ENCODE assay signal across 18 mouse cellular contexts in genomic region chr11:62986578-62986977, GRCm38 (mm10). TPM values are rescaled to one million over a fixed set of nuclear protein-coding genes. Genes with fewer than 3 reads are reported as not detected.
"Had no signal": no experiment of that assay in that cellular context is flagged by ENCODE, and none has a peak within 500 bp of the region (broad histone marks: within the 10 kb centered on the region; RNA-seq: fewer than 3 reads in every experiment).

No protein-coding gene starts in this region.

- H3K9ac ChIP-seq: limb, embryonic 13.5 days; liver, embryonic 14.5 days; midbrain, embryonic 12.5 days had no signal

- H3K27ac ChIP-seq: layer of hippocampus, adult 2 months; limb, embryonic 13.5 days; liver, embryonic 14.5 days; midbrain, embryonic 12.5 days had no signal

- H3K4me3 ChIP-seq: layer of hippocampus, adult 2 months; limb, embryonic 13.5 days; midbrain, embryonic 12.5 days had no signal

- H3K9me3 ChIP-seq: limb, embryonic 13.5 days; midbrain, embryonic 12.5 days had no signal

- H3K36me3 ChIP-seq: limb, embryonic 13.5 days; midbrain, embryonic 12.5 days had no signal

- H3K27me3 ChIP-seq: limb, embryonic 13.5 days had no signal

- H3K4me2 ChIP-seq: limb, embryonic 13.5 days; midbrain, embryonic 12.5 days had no signal

- DNase-seq: kidney, adult 9 months; kidney, postnatal 10 days; kidney, postnatal 4 days; left cerebral cortex, postnatal 4 days; lung, adult 18-20 months; right cerebral cortex, postnatal 4 days; spleen, adult 18-20 months; thymus, postnatal 36 days had no signal

- ATAC-seq: intestine, postnatal 0 days; midbrain, embryonic 16.5 days had no signal

RNA-seq across cellular contexts. Expression of gene Cdrt4, which starts 35.6 kb away (rescaled TPM):
- polyA plus RNA-seq: intestine, postnatal 0 days; liver, adult 2 months; liver, embryonic 14.5 days; midbrain, embryonic 12.5 days; midbrain, embryonic 16.5 days; neural tube, embryonic 14.5 days; stomach, embryonic 14.5 days; thymus, postnatal 0 days had no signal
